Mouse (Mus musculus): ENCODE data around the gene Jmjd6.

The Jmjd6 gene

GRCm38 (mm10) chr11:116807526-116807925, 35.7 kb downstream of the Jmjd6 start:
- no peak for DNase-seq (ENCODE audit: low read depth in 2 of 2, low spot score in 2 of 2)

- DNase-seq (ENCODE audit: low read depth in 2 of 2, low spot score in 2 of 2): no peak
Measured at GRCm38 (mm10) chr11:116807116-116807515, 36.1 kb downstream of the Jmjd6 start.

GRCm38 (mm10) chr11:116806136-116807071, 36.8 kb downstream of the Jmjd6 start:
- DNase-seq (ENCODE audit: low read depth in 2 of 2, low spot score in 2 of 2): no peak

- no peak for DNase-seq (ENCODE audit: low read depth in 2 of 2, low spot score in 2 of 2)
Measured at GRCm38 (mm10) chr11:116802709-116803108, 40.5 kb downstream of the Jmjd6 start.

GRCm38 (mm10) chr11:116801106-116801505, 42.1 kb downstream of the Jmjd6 start:
- DNase-seq (ENCODE audit: low read depth in 2 of 2, low spot score in 2 of 2): no peak

- DNase-seq (ENCODE audit: low read depth in 2 of 2, low spot score in 2 of 2): no peak
Measured at GRCm38 (mm10) chr11:116799364-116799763, 43.9 kb downstream of the Jmjd6 start.

Measured in CD8-positive naive resting alpha-beta T cell, adult 2 months (primary cell).